Mouse (Mus musculus) liver, embryonic 16.5 days (tissue): ENCODE measurements at regions not wholly inside any gene's neighbourhood (a gene's known extent, or its start where the extent isn't known, plus 50 kb on each side); places are given as distances from the start of the nearest gene placed in this dataset.
"Not testable (repeated sequence)": the region's sequence is repeated elsewhere in the genome, so short reads cannot be mapped to it uniquely, and the experiment has no call there.

Experiments
- ATAC-seq: fragments of 200-750 bp; cut with Nextera tagmentation; 2 replicates; pipeline ENCODE4 v1.8.0; 2017; ENCODE audit warnings: low read depth, mild to moderate bottlenecking, moderate number of reproducible peaks, moderate library complexity
- H3K27ac ChIP-seq: fragments of 300-500 bp; sonication (generic); 2 replicates; pipeline ENCODE4 v1.5.1; 2014; ENCODE audit warnings: mild to moderate bottlenecking, low read length
- H3K27me3 ChIP-seq: fragments of 300-500 bp; sonication (generic); 2 replicates; pipeline ENCODE4 v1.6.1; 2014; ENCODE audit warnings: low read depth, low read length, mixed read lengths; ENCODE audit not compliant: control insufficient read depth, insufficient read depth
- H3K36me3 ChIP-seq: fragments of 300-500 bp; sonication (generic); 2 replicates; pipeline ENCODE4 v1.6.1; 2014; ENCODE audit warnings: mild to moderate bottlenecking; ENCODE audit not compliant: control insufficient read depth, insufficient read depth
- H3K4me1 ChIP-seq: fragments of 300-500 bp; sonication (generic); 2 replicates; pipeline ENCODE4 v1.6.1; 2014; ENCODE audit warnings: low read depth, low read length, mixed read lengths; ENCODE audit not compliant: control insufficient read depth
- H3K4me2 ChIP-seq: fragments of 300-500 bp; sonication (generic); 2 replicates; pipeline ENCODE4 v1.6.1; 2014; ENCODE audit warnings: low read depth, low read length, mixed read lengths
- H3K4me3 ChIP-seq: fragments of 300-500 bp; sonication (generic); 2 replicates; pipeline ENCODE4 v1.5.1; 2014; ENCODE audit warnings: low read depth, mild to moderate bottlenecking, low read length
- H3K9ac ChIP-seq: fragments of 300-500 bp; sonication (generic); 2 replicates; pipeline ENCODE4 v1.6.1; 2014; ENCODE audit warnings: low read depth, low read length
- H3K9me3 ChIP-seq: fragments of 300-500 bp; sonication (generic); replicated peaks from 2 replicates; pipeline ENCODE4 v1.6.1; 2016; ENCODE audit warnings: low read length; ENCODE audit not compliant: control insufficient read depth
- WGBS: fragments of 180-500 bp; shearing (Covaris S2); extraction: QIAGEN DNeasy Blood & Tissue Kit; methylation state at CpG from one replicate; pipeline ENCODE4 v1.1.7; 2014; ENCODE audit not compliant: insufficient replicate concordance; 5-methylcytosine and 5-hydroxymethylcytosine counted together

DNA sequence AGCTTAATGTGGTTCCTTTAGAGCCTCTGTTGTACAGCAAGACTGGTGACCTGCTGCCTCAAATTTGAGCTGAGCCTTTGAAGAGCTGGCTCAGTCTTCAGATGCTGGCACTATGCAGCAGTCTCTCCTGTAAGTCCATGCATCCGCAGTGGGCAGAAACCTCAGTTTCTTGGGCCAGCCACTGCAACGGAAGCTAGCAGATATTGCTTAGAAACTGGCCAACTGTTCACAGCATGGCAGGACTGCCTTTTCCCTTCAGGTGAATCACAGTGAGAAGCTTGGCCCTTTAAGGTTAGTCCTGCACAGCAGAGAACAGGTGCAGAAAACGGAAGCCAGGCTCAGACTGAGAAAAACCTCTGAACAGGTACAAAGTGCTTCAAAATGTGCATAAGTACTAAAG, 1976.8 kb upstream of the G6pd2 start:
- no peak overlapping the region for H3K4me3 ChIP-seq
- WGBS: 69% methylated on average over 3 of the region's 3 CpGs
- H3K9me3 ChIP-seq: no peaks in the 10 kb centered on the region
- H3K4me1 ChIP-seq: no peaks in the 10 kb centered on the region
- no peaks in the 10 kb centered on the region for H3K27me3 ChIP-seq
- H3K9ac ChIP-seq: no peak overlapping the region
- no peak overlapping the region for H3K4me2 ChIP-seq
- H3K36me3 ChIP-seq: no peaks in the 10 kb centered on the region
- no peak overlapping the region for H3K27ac ChIP-seq
- ATAC-seq: no peak

DNA sequence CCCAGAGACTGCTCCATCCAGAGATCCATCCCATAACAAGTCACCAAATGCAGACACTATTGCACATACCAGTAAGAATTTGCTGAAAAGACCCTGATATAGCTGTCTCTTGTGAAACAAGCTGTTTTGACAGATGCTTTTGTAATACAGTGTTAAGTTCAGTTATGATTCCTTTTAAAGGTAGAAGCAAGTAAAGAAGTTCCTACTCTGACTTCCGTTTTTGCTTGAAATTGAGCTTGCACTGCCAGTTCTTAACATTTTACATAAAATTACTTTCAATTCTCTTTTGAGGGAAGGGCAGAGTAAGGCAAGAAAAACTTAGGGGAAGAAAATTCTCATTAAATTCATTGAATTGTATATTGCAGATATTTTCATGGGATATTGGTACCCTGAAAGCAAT, 1962.9 kb upstream of the G6pd2 start:
- no peak overlapping the region for H3K4me3 ChIP-seq
- no peaks in the 10 kb centered on the region for H3K36me3 ChIP-seq
- H3K4me2 ChIP-seq: no peak overlapping the region
- H3K9ac ChIP-seq: no peak overlapping the region
- H3K27ac ChIP-seq: no peak overlapping the region
- WGBS: 32% methylated on average over 1 of the region's 1 CpGs
- H3K9me3 ChIP-seq: no peaks in the 10 kb centered on the region
- no peaks in the 10 kb centered on the region for H3K4me1 ChIP-seq
- no peak for ATAC-seq
- no peaks in the 10 kb centered on the region for H3K27me3 ChIP-seq

DNA sequence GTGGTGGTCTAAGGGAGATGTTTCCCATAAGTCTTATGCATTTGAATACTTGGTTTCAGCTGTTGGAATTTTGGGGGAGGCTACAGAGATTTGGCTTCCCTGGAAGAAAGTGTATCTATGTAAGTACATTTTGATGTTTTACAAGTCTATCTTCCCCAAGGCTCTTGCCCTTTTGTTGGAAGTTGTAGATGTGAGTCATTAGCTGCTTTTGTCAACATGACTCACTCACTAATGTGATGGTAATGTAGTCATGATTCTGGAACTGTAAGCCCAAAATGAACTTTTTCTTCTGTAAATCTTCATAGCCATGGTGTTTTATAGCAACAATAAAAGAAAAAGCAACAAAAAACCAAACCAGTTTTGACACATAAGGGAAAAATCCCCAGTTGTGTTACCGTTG, 1961.0 kb upstream of the G6pd2 start:
- ATAC-seq: no peak
- no peak overlapping the region for H3K9ac ChIP-seq
- no peaks in the 10 kb centered on the region for H3K27me3 ChIP-seq
- WGBS: 77% methylated on average over 1 of the region's 1 CpGs
- no peaks in the 10 kb centered on the region for H3K4me1 ChIP-seq
- H3K36me3 ChIP-seq: no peaks in the 10 kb centered on the region
- H3K4me3 ChIP-seq: no peak overlapping the region
- no peak overlapping the region for H3K4me2 ChIP-seq
- H3K9me3 ChIP-seq: no peaks in the 10 kb centered on the region
- H3K27ac ChIP-seq: no peak overlapping the region

GRCm38 (mm10) chr5:59893952-59894724, 1914.5 kb upstream of the G6pd2 start:
- H3K9me3 ChIP-seq: no peaks in the 10 kb centered on the region
- H3K4me2 ChIP-seq: no peak overlapping the region
- no peak overlapping the region for H3K9ac ChIP-seq
- 61% methylated on average over 6 of the region's 6 CpGs for WGBS
- H3K27me3 ChIP-seq: no peaks in the 10 kb centered on the region
- no peak for ATAC-seq
- no peak overlapping the region for H3K27ac ChIP-seq
- no peaks in the 10 kb centered on the region for H3K36me3 ChIP-seq
- H3K4me3 ChIP-seq: no peak overlapping the region
- no peaks in the 10 kb centered on the region for H3K4me1 ChIP-seq

DNA sequence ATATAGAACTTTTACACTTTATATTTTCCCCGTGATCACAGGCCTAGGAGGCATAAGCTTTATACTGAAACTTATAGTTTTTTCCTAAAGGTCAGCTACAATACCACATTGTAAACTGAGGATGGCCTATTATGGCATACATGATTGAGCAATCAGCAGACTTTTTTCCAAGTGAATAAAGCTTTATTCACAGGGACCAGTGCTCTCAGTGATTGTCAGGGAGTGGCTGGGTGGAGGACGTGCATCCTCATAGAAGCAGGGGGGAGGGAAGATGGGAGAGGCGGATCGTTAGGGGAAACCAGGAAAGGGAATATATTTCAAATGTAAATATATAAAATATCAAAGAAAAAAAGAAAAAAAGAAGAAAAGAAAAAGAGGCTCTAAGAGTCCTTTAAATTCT, 1886.7 kb upstream of the G6pd2 start:
- no peak for ATAC-seq
- 66% methylated on average over 4 of the region's 4 CpGs for WGBS
- H3K27me3 ChIP-seq: no peaks in the 10 kb centered on the region
- no peaks in the 10 kb centered on the region for H3K4me1 ChIP-seq
- H3K9me3 ChIP-seq: no peaks in the 10 kb centered on the region
- H3K4me2 ChIP-seq: no peak overlapping the region
- H3K9ac ChIP-seq: no peak overlapping the region
- H3K36me3 ChIP-seq: no peaks in the 10 kb centered on the region
- H3K27ac ChIP-seq: no peak overlapping the region
- no peak overlapping the region for H3K4me3 ChIP-seq

- no peak overlapping the region for H3K9ac ChIP-seq
- H3K4me2 ChIP-seq: no peak overlapping the region
- no peak overlapping the region for H3K27ac ChIP-seq
- H3K9me3 ChIP-seq: no peaks in the 10 kb centered on the region
- no peaks in the 10 kb centered on the region for H3K27me3 ChIP-seq
- WGBS: 52% methylated on average over 1 of the region's 1 CpGs
- H3K4me1 ChIP-seq: no peaks in the 10 kb centered on the region
- no peak for ATAC-seq
- no peaks in the 10 kb centered on the region for H3K36me3 ChIP-seq
- no peak overlapping the region for H3K4me3 ChIP-seq
Measured at GRCm38 (mm10) chr5:59940861-59941260, 1867.8 kb upstream of the G6pd2 start.

- Histone ChIP-seq H3K9ac (no peak overlapping the region), H3K27ac (no peak overlapping the region), H3K4me2 (no peak overlapping the region), H3K27me3 (no peaks in the 10 kb centered on the region), H3K4me1 (no peaks in the 10 kb centered on the region), H3K4me3 (no peak overlapping the region), H3K36me3 (no peaks in the 10 kb centered on the region), H3K9me3 (no peaks in the 10 kb centered on the region)
- no peak for ATAC-seq
Measured at GRCm38 (mm10) chr5:59945761-59946160, 1862.9 kb upstream of the G6pd2 start.

GRCm38 (mm10) chr5:59947831-59948568, 1860.6 kb upstream of the G6pd2 start:
- WGBS: 74% methylated on average over 4 of the region's 4 CpGs
- H3K27me3 ChIP-seq: no peaks in the 10 kb centered on the region

DNA sequence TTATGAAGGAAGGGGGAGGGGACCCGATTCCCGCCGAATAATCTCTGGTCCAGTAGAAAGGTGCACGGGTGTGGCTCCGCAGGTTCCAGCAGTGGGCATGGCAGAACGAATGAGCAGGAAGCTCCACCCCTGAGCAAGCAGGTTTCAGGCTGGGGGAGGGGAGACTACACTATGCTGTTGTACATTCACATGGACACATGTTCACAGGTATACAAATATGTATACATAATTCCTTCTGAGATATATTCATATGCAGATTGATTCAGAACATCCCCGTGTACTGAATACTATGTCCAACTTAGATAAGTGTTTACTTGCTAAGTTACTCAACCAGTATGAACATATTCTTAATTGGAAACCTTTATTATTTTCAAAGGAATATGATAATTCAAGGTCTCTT, 1852.4 kb upstream of the G6pd2 start:
- ATAC-seq: not testable (repeated sequence)

More at GRCm38 (mm10) chr5:59947831-59948568, 1860.6 kb upstream of the G6pd2 start:
- Histone ChIP-seq H3K9ac (no peak overlapping the region), H3K4me1 (no peaks in the 10 kb centered on the region), H3K36me3 (no peaks in the 10 kb centered on the region), H3K27ac (no peak overlapping the region), H3K4me2 (no peak overlapping the region), H3K9me3 (no peaks in the 10 kb centered on the region), H3K4me3 (no peak overlapping the region)
- ATAC-seq: no peak

More for the DNA sequence above, 1852.4 kb upstream of the G6pd2 start:
- H3K4me3 ChIP-seq, H3K4me2 ChIP-seq, H3K9me3 ChIP-seq, H3K9ac ChIP-seq, H3K27ac ChIP-seq, H3K4me1 ChIP-seq, H3K36me3 ChIP-seq, H3K27me3 ChIP-seq: not testable (repeated sequence)
- WGBS: 84% methylated on average over 4 of the region's 7 CpGs
